Mouse (Mus musculus) frontal cortex, adult 2 months (tissue): ENCODE results near the gene Padi6. TPM values are rescaled to one million over a fixed set of nuclear protein-coding genes. Genes with fewer than 3 reads are reported as not detected.

Experiments used
- DNase-seq, 2 experiments: peaks; one replicate each; pipeline ENCODE4 v3.0.0; 2022; ENCODE audit warnings: low spot score in 1 of 2; ENCODE audit errors: extremely low spot score in 1 of 2
- polyA plus RNA-seq: library from polyadenylated mRNA; depleted of rRNA; stranded (reverse); fragments of >200 nt; gene quantifications from 2 replicates; pipeline ENCODE4 v1.2.3, GENCODE M21; 2012

Gene Padi6
- polyA plus RNA-seq, 1 experiment: 1.2 TPM

DNA sequence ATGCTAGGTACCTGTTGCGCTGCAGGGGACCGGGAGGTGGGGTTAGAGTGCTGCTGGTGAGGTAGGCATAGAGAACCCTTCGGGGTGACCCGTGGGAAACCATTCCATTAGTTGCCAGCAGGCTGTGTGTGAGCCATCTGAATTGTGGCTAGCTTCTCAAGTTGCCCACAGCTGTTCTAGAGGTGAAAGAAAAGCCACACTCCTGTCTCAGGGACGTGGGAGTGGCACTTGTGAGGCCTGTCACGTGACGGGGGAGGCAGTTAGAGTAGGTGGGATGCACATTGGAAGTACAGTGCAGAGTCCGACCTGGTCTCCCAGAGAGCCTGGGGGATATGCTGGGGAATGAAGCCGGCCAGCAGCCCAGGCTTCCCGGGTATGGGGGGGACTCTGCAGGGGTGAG lies 32.8 kb downstream of the Padi6 start:
- DNase-seq: no peak

DNA sequence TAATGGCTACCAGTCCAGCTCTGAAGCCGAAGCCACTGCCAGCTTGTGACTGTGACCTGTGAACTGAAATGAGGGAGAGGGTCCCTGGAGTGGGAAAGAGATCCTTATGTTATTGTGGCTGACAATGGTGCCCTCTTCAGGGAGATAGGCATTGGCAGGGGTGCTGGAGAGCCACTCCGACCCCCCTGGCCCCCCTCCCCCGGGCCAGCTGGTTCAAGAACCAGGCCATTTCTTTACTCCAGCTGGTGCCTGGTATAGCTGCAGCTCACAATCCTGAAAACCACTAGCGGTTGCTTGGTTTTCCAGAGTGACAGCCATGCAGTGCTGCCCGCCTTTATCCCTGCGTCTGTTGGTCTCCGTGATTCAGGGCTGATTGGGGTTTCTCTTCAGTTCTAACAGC lies 33.3 kb downstream of the Padi6 start:
- no peak for DNase-seq

GRCm38 (mm10) chr4:140708297-140708927 lies 34.0 kb downstream of the Padi6 start:
- DNase-seq: no peak

GRCm38 (mm10) chr4:140707615-140708014 lies 34.8 kb downstream of the Padi6 start:
- DNase-seq: no peak

GRCm38 (mm10) chr4:140704166-140704565 lies 38.3 kb downstream of the Padi6 start:
- DNase-seq: no peak

GRCm38 (mm10) chr4:140703636-140704035 lies 38.8 kb downstream of the Padi6 start:
- no peak for DNase-seq

GRCm38 (mm10) chr4:140702611-140703327 lies 39.7 kb downstream of the Padi6 start:
- peak in 1 of 2 experiments; percentile 79 for DNase-seq

DNA sequence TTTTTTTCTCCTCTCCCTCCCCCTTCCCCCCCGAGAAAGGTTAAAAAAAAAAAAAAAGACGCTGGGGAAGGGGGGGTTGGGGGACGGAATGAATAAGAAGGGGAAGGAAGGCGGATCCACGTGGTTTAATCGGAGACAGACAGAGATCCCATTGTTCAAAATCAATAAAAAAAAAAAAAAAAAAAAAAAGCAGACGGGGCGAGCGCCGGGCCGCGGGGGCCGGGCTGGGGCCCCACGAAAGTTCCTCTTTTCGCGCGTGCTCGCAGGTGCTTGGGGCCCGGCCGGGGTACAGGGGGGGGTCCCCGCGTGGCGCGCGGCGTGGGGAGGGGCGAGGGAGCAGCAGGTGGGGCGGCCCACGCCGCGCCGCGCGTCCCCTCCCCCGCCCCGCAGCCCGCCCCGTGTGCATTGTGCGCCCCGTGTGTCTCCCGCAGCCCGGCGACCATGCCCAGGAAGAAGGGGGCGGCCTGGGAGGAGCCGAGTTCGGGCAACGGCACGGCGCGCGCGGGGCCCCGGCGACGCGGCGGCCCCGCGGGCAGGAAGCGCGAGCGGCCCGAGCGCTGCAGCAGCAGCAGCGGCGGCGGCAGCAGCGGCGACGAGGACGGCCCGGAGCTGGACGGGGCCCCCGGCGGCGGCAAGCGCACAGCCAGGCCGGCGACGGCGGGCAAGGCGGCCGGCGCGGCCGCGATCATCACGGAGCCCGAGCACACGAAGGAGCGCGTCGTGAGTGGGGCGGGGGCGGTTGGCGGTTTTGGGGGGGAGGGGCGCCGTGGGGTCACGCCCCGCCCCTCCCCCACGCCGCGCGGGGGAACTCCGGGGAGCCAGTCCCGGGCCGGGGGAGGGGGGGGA lies 40.5 kb downstream of the Padi6 start:
- no peak for DNase-seq

GRCm38 (mm10) chr4:140701049-140701715 lies 41.3 kb downstream of the Padi6 start:
- DNase-seq: peak in 1 of 2 experiments; percentile 72

GRCm38 (mm10) chr4:140700269-140701018 lies 42.0 kb downstream of the Padi6 start, which contains the start of gene Rcc2:
Rcc2 (plus strand) TSS chr4:140700541.
- DNase-seq: no peak

GRCm38 (mm10) chr4:140699441-140700127 lies 42.9 kb downstream of the Padi6 start:
- peak; percentile 72 to 82 for DNase-seq

GRCm38 (mm10) chr4:140695675-140696585 lies 46.5 kb downstream of the Padi6 start:
- DNase-seq: no peak

DNA sequence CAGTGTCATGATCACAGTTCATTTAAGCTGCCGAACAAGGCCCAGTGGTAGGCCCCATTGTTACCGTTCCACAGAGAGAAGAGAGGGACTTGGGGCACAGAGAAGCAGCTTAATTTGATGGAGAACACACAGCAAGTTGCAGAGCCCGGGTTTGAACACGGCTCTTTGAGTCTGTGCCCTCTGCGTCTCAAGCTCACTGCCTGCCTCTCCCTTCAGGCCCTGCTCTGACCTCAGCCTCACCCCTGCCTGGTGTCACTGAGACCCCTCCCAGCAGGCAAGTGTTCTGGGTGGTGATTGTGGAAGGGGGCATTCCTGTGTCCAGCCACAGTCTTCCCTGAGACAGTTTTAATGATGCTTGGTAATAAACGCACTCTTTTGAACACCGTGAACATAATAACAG lies 47.3 kb downstream of the Padi6 start:
- DNase-seq: no peak

DNA sequence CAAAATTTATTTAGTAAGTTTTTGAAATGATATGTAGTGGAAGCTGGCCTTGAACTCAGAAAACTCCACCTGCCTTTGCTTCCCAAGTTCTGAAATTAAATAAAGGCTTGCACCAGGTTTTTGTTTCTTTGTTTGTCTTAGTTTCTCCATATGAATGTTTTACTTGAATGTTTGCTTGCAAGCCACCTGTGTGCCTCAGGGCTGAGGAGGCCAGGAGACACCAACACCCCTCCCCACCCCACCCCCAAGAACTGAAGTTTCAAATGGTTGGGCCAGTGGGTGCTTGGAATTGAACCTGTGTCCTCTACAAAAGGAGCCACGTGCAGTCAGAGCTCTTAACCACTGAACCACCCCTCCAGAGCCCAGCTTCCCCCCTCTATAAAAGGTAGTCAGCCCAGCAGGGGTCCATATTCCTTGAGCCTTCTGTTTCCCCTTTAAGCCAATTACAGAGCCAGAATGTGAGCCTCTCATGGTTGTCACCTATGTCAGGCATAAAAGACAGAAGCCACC lies 47.8 kb downstream of the Padi6 start:
- no peak for DNase-seq

GRCm38 (mm10) chr4:140693513-140693912 lies 48.9 kb downstream of the Padi6 start:
- no peak for DNase-seq

DNA sequence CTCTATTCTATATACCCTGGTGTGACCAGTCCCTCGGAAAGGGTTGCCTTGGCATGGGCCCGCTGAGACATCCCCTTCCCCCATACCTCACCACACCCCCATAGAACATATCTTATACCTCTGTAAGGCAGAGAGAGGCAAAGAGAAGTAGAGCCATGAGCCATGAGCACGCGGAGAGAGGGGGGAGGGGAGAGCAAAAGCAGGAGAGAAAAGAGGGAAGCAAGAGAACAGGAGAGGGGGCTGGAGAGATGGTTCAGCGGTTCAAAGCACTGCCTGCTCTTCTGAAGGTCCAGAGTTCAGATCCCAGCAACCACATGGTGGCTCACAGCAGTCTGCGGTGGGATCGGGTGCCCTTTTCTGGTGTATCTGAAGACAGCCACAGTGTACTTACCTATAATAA lies 51.0 kb downstream of the Padi6 start:
- DNase-seq: no peak

- no peak for DNase-seq
Observed at GRCm38 (mm10) chr4:140689873-140690655, 52.4 kb downstream of the Padi6 start.
